Mouse (Mus musculus) olfactory bulb, adult 2 months (tissue): ENCODE measurements at regions not wholly inside any gene's neighbourhood (a gene's known extent, or its start where the extent isn't known, plus 50 kb on each side); places are given as distances from the start of the nearest gene placed in this dataset.

ENCODE experiments used
- H3K27ac ChIP-seq: fragments of 200-500 bp; 2 replicates; pipeline ENCODE4 v1.5.1; 2012; ENCODE audit warnings: low read depth, low read length; ENCODE audit not compliant: insufficient read depth
- H3K4me1 ChIP-seq: fragments of 200-500 bp; 2 replicates; pipeline ENCODE4 v1.6.1; 2012; ENCODE audit warnings: low read length; ENCODE audit not compliant: control insufficient read depth, insufficient read depth
- H3K4me3 ChIP-seq: fragments of 200-500 bp; 2 replicates; pipeline ENCODE4 v1.5.1; 2012; ENCODE audit warnings: mild to moderate bottlenecking, low read depth, low read length, moderate library complexity; ENCODE audit not compliant: insufficient read depth
- CTCF ChIP-seq: fragments of 200-500 bp; IDR thresholded peaks from 2 replicates; pipeline ENCODE4 v1.5.1; 2012; ENCODE audit warnings: low read depth, mild to moderate bottlenecking, low read length, moderate library complexity; ENCODE audit not compliant: insufficient read depth
- POLR2A ChIP-seq: fragments of 200-500 bp; IDR thresholded peaks from 2 replicates; pipeline ENCODE4 v1.6.1; 2012; ENCODE audit warnings: mild to moderate bottlenecking, low read depth, low read length, moderate library complexity; ENCODE audit not compliant: insufficient read depth
- WGBS: fragments of 180-500 bp; shearing (Covaris S2); methylation state at CpG from one replicate; pipeline ENCODE4 v1.1.7; 2018; 5-methylcytosine and 5-hydroxymethylcytosine counted together

DNA sequence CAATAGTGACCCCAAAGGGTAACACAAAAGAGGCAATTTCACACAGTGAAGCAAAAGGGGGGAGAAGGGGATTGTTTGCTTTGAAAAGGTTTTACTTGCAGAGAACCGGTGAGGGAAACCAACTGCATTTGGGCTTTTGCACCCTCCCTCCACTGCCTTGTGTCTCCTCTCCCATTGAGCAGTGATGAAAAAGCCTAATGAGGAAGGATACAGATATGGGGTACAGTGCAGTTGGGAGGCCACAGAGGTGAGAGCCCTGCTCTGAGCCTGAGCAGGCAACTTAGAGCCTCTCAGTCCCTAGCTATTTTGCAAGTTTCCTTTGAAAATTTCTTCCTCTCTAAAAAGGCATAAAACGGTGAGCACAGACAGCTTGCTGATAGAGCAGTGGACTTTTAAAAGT lies 245.2 kb downstream of the Pdcd6ip start:
- no peak for TF ChIP-seq POLR2A
- TF ChIP-seq CTCF, result no peak
- H3K4me3 ChIP-seq, result no peak overlapping the region
- WGBS, result 42% methylated on average over 2 of the region's 2 CpGs
- no peak overlapping the region for H3K27ac ChIP-seq
- peaks cover 17% of the 10 kb centered on the region; the same call in 1 of the 2 replicates for H3K4me1 ChIP-seq

DNA sequence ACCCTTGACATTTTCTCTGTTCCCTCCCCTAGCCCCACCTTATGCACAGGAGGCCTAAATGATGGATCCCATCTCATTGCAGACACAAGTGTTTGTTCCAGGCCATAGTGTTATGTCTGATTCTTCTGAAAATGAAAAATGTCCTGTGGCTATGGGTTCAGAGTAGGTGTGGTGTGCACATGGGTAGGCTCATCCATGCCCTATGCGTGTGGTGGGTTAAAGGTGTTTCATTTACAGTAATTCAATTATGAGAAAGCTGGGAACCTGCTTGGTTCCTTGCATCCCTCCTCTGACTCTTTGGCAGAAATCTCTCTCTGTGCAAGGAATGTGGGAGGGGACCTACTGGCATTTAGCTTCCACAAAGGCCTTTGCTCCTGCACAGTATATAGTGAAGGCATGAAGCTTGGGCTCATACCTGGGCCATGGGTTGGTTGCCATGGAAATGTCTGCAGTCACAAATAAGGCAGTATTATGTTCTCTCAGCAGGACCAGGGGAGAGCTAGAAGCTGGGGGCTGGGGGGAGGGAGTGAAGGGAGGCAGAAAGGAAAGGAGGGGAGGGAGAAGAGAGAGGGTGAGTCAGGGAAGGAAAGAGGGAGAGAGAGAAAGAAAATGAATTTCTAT lies 245.7 kb downstream of the Pdcd6ip start:
- Histone ChIP-seq H3K27ac (no peak overlapping the region), H3K4me3 (no peak overlapping the region), H3K4me1 (peaks cover 21% of the 10 kb centered on the region; the same call in 1 of the 2 replicates)
- TF ChIP-seq POLR2A (no peak), CTCF (no peak)
- 78% methylated on average over 1 of the region's 1 CpGs for WGBS

DNA sequence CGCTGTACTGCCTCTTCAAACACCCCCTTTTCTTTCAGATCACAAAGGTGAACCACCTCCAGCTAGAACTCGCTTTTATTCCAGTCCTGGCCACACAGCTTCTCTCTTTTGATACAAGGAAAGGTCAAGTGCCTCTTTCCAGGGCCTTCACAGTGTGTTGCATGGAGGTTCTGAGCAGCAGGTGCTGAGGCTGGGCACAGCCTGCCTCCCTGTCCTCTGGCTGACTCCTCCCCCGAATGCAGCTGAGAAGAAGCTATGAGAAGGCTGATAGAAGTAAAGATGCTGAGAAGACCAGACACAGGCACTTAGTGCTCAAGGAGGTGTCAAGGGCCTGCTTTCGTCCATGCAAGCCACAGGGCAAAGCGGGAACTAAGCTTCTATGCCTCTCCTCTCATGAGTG lies 248.2 kb downstream of the Pdcd6ip start:
- H3K27ac ChIP-seq, result no peak overlapping the region
- TF ChIP-seq CTCF, result no peak
- TF ChIP-seq POLR2A, result no peak
- H3K4me1 ChIP-seq, result peaks cover 21% of the 10 kb centered on the region; the same call in 1 of the 2 replicates
- WGBS, result 89% methylated on average over 5 of the region's 5 CpGs
- H3K4me3 ChIP-seq, result no peak overlapping the region

DNA sequence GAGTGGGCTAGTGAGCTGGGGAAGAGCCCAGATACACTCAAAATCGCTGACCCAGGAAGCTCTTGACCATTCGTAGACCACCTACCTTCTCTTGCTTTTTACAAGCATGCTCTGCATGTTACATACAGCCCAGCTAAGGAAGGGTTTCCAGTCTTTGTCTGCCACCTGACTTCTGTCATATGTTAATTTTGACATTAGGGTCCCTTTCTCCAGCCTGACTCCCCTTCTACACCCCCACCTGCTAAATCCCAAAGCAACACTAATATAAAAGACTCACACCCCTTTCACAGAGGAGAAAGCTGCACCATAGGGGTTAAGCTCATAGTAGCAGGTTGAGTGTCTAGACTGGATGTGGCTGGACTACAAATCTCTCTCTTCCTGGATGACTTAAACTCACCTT lies 248.8 kb downstream of the Pdcd6ip start:
- TF ChIP-seq CTCF, result no peak
- TF ChIP-seq POLR2A, result no peak
- H3K27ac ChIP-seq, result peak overlapping the region; percentile 25; the same call in 1 of the 2 replicates
- H3K4me3 ChIP-seq, result no peak overlapping the region
- 48% methylated on average over 2 of the region's 2 CpGs for WGBS
- H3K4me1 ChIP-seq, result peaks cover 21% of the 10 kb centered on the region; the same call in 1 of the 2 replicates

DNA sequence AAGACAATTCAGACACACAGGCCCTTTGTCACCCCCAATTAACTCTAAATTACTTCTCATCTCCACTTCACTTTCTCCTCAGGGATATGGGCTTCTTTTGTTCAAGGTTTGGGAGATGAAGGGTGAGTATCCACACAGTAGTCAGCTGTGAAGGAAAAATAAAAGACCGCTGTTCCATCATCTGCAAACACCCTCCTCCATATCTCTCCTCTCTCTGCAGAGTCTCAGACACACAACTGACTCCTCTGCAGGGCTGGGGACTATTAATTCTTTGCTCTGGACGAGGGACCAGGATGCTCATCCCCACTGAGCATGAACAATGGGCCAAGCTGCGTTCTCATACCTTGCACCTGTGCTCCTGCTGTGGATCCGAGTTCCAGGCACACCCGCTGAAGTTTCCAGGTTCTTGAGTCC lies 249.3 kb downstream of the Pdcd6ip start:
- Histone ChIP-seq H3K4me1 (peaks cover 21% of the 10 kb centered on the region; the same call in 1 of the 2 replicates), H3K4me3 (no peak overlapping the region), H3K27ac (peak overlapping the region; percentile 25; the same call in 1 of the 2 replicates)
- WGBS, result 29% methylated on average over 5 of the region's 5 CpGs
- TF ChIP-seq CTCF, result no peak
- TF ChIP-seq POLR2A, result no peak

GRCm38 (mm10) chr9:113457169-113457850 lies 250.7 kb downstream of the Pdcd6ip start:
- Histone ChIP-seq H3K4me3 (no peak overlapping the region), H3K4me1 (peaks cover 16% of the 10 kb centered on the region; the same call in 1 of the 2 replicates), H3K27ac (no peak overlapping the region)
- TF ChIP-seq CTCF (no peak), POLR2A (no peak)
- WGBS, result 88% methylated on average over 13 of the region's 13 CpGs

GRCm38 (mm10) chr9:113455577-113455976 lies 252.5 kb downstream of the Pdcd6ip start:
- peaks cover 16% of the 10 kb centered on the region; the same call in 1 of the 2 replicates for H3K4me1 ChIP-seq
- H3K4me3 ChIP-seq, result no peak overlapping the region
- WGBS, result 93% methylated on average over 5 of the region's 5 CpGs
- TF ChIP-seq CTCF, result no peak
- no peak for TF ChIP-seq POLR2A
- no peak overlapping the region for H3K27ac ChIP-seq

- no peak overlapping the region for H3K4me3 ChIP-seq
- TF ChIP-seq POLR2A (no peak), CTCF (no peak)
- H3K27ac ChIP-seq, result 0 out of 2 replicates have a peak overlapping the region, but pooled peaks have one; percentile 30
- WGBS, result 37% methylated on average over 3 of the region's 3 CpGs
- H3K4me1 ChIP-seq, result peaks cover 12% of the 10 kb centered on the region; the same call in 1 of the 2 replicates
These were observed 254.8 kb downstream of the Pdcd6ip start for GRCm38 (mm10) chr9:113453231-113453630.

DNA sequence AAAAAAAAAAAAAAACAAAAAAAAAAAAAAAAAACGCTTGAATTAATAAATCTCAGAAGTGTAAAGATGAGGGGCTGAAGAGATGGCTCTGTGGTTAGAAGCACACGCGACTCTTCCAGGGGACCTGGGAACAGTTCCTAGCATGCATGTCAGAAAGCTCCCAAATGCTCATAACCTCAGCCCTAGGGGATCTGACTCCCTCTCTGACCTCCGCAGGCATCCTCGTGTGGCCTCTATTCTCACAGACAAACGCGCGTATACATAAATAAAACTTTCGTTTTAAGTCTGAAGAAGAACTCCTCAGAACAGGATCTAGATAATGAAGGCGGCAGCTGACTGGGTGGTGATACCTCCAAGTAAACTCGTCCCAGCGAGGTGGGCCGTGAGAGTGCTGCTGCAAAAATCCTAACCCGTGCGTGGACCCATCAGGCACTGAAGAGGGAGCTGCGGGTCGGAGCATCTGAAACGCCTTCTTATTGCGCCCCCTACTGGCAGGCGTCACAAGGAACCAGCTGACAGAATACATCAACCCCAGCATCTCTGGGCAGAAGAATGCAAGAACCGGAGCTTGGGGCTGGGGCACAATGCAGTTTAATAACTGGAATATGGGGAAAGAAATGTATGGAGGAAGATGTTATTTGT lies 266.2 kb downstream of the Pdcd6ip start:
- H3K4me3 ChIP-seq, result peak overlapping the region; percentile 37
- H3K27ac ChIP-seq, result no peak overlapping the region
- peaks cover 14% of the 10 kb centered on the region for H3K4me1 ChIP-seq
- TF ChIP-seq POLR2A (no peak), CTCF (peak; percentile 80)
- 7% methylated on average over 21 of the region's 21 CpGs for WGBS
